Mouse (Mus musculus) hematopoietic stem cell, adult 5-6 weeks (primary cell): ENCODE data around the gene Hibch. TPM values are rescaled to one million over a fixed set of nuclear protein-coding genes. Genes with fewer than 3 reads are reported as not detected.
A peak's percentile ranks its signal among the peaks of the same experiment; 100 is the strongest.

Experiments used
- ATAC-seq, 2 experiments: fragments of 125-278 bp in 1 of 2; replicated peaks in 1 of 2; 2 replicates each; pipeline ENCODE4 v1.8.0; 2016 to 2017; ENCODE audit warnings: inconsistent platforms in 2 of 2, mild to moderate bottlenecking in 2 of 2, moderate number of reproducible peaks in 2 of 2, low read depth in 1 of 2, moderate TSS enrichment in 1 of 2; ENCODE audit not compliant: low FRiP score in 2 of 2, poor library complexity in 2 of 2, severe bottlenecking in 2 of 2, insufficient read depth in 1 of 2, low TSS enrichment in 1 of 2
- total RNA-seq: library from RNA; stranded (forward); fragments of 172-1452, 232-1000 nt; gene quantifications from 2 replicates; pipeline ENCODE4 v1.2.3, GENCODE M21; 2017

The Hibch gene
- total RNA-seq, 1 experiment from 2014 or later: 187 TPM

GRCm38 (mm10) chr1:52956746-52957145 is 112.0 kb downstream of the Hibch start:
- ATAC-seq: no peak

- ATAC-seq: peak; percentile 76 to 79
Observed at GRCm38 (mm10) chr1:52960191-52960590, 115.5 kb downstream of the Hibch start.

- ATAC-seq: peak; percentile 43 to 76; a peak in 3 of 4 replicates
Observed at GRCm38 (mm10) chr1:52963097-52963496, 118.4 kb downstream of the Hibch start.

- ATAC-seq: peak in 1 of 2 experiments; percentile 34; a peak in 2 of 4 replicates
Observed at GRCm38 (mm10) chr1:52964581-52964980, 119.9 kb downstream of the Hibch start.

Other genes with a start within 250 kb of the Hibch start
- gene Nemp2, start 214.2 kb upstream of the Hibch start, total RNA-seq: 21.9 and 27.8 TPM in 2 replicates
- gene Mfsd6, start 117.5 kb upstream of the Hibch start, total RNA-seq: 22.0 and 29.0 TPM in 2 replicates
- 26.5 and 31.8 TPM in 2 replicates for gene Inpp1, start 27.2 kb upstream of the Hibch start, total RNA-seq
- 0.88 TPM in 1 of 2 replicates, not detected in the other for gene 1700019D03Rik, start 175.2 kb downstream of the Hibch start, total RNA-seq
- gene Mstn, start 216.7 kb downstream of the Hibch start, total RNA-seq: not detected in 2 replicates